Mouse (Mus musculus) cerebellum, adult 8-10 months (tissue): ENCODE measurements at regions not wholly inside any gene's neighbourhood (a gene's known extent, or its start where the extent isn't known, plus 50 kb on each side); places are given as distances from the start of the nearest gene placed in this dataset.

Experiments used
- DNase-seq: peaks from one replicate; pipeline ENCODE4 v3.0.0; 2022

GRCm38 (mm10) chr6:33117877-33118276 lies 57.8 kb upstream of the Chchd3 start:
- DNase-seq, result no peak

DNA sequence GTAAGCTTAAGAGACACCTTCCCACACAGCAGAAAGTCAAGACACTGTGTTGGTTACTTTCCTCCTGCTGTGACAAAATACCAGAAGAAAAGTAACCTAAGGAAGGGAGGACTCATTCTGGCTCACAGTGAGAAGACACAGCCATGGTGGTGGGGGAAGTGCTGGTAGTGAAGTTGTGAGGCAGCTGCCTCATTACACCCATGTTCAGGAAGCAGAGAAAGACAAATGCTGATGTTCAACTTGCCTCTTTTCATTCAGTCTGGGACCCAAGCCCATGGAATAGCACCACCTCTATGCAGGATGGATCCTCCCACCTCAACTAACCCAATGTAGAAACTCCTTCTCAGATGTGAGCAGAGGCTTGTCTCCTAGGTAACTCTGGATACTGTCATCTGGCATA lies 60.5 kb upstream of the Chchd3 start:
- no peak for DNase-seq

- DNase-seq, result peak; percentile 60
These were observed 66.5 kb upstream of the Chchd3 start for GRCm38 (mm10) chr6:33126574-33126973.

- no peak for DNase-seq
These were observed 76.8 kb upstream of the Chchd3 start for GRCm38 (mm10) chr6:33136906-33137305.

- no peak for DNase-seq
These were observed 77.8 kb upstream of the Chchd3 start for GRCm38 (mm10) chr6:33137823-33138222.

GRCm38 (mm10) chr6:33166479-33166878 lies 82.4 kb upstream of the Exoc4 start:
- no peak for DNase-seq

DNA sequence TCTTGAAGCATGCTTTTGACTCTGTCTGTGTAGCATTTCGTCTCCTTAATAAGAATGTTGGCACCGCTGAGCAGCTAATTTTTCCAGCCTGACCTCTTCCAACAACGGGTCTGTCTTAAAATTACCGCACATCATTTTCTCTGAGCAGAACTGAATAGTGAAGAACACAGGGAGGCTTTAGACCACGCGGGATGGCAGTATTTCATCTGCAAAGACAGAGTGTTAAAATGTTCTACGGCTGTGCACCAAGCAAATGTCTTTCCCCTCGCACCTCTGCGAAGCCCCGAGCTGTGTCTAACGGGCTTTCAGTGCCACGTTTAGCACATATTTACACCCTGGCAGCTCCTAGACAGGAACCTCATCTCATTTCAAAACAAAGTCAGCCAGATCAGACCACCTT lies 75.3 kb upstream of the Exoc4 start:
- DNase-seq, result no peak

DNA sequence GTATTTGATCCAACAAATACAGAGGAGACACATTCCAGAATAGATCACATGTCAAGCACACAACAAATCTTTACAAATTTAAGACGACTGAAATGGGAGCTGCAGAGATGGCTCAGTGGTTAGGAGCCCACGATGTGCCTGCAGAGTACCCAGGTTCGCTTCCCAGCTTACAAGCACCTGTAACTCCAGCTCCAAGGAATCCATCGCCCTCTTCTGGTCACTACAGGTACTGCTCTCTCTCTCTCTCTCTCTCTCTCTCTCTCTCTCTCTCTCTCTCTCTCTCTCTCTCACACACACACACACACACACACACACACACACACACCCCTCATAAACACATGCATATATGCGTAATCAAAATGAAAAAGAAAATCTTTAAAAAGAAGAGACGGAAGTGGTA lies 74.3 kb upstream of the Exoc4 start:
- no peak for DNase-seq

- no peak for DNase-seq
These were observed 59.2 kb upstream of the Exoc4 start for GRCm38 (mm10) chr6:33189521-33190246.

- no peak for DNase-seq
These were observed 55.1 kb upstream of the Exoc4 start for GRCm38 (mm10) chr6:33193823-33194222.
